Mouse (Mus musculus): Measurements from ENCODE around the gene Megf11. TPM values are rescaled to one million over a fixed set of nuclear protein-coding genes. Genes with fewer than 3 reads are reported as not detected.
A peak's percentile ranks its signal among the peaks of the same experiment; 100 is the strongest.

Gene Megf11
- polyA plus RNA-seq, 1 experiment = 0.09 TPM

- no peak overlapping the region for H3K4me3 ChIP-seq (ENCODE audit: insufficient read depth, low read length)
- TF ChIP-seq POLR2A (IDR thresholded peaks at IDR 0.05; ENCODE audit: low read depth, low read length) = no peak
- no peak for TF ChIP-seq CTCF (IDR thresholded peaks at IDR 0.05; ENCODE audit: borderline replicate concordance, insufficient read depth, low read length)
- H3K27ac ChIP-seq (ENCODE audit: insufficient read depth, low read length) = no peak overlapping the region
- H3K4me1 ChIP-seq (ENCODE audit: control insufficient read depth, insufficient read depth, low read length) = no peaks in the 10 kb centered on the region
Observed at GRCm38 (mm10) chr9:64620596-64620995, 235.2 kb downstream of the Megf11 start.

GRCm38 (mm10) chr9:64621499-64622296 lies 236.3 kb downstream of the Megf11 start:
- TF ChIP-seq CTCF (IDR thresholded peaks at IDR 0.05; ENCODE audit: borderline replicate concordance, insufficient read depth, low read length) (no peak), POLR2A (IDR thresholded peaks at IDR 0.05; ENCODE audit: low read depth, low read length) (no peak)
- Histone ChIP-seq H3K4me1 (ENCODE audit: control insufficient read depth, insufficient read depth, low read length) (no peaks in the 10 kb centered on the region), H3K4me3 (ENCODE audit: insufficient read depth, low read length) (no peak overlapping the region), H3K27ac (ENCODE audit: insufficient read depth, low read length) (no peak overlapping the region)

GRCm38 (mm10) chr9:64623361-64623760 lies 237.9 kb downstream of the Megf11 start:
- Histone ChIP-seq H3K27ac (ENCODE audit: insufficient read depth, low read length) (no peak overlapping the region), H3K4me3 (ENCODE audit: insufficient read depth, low read length) (no peak overlapping the region)
- TF ChIP-seq POLR2A (IDR thresholded peaks at IDR 0.05; ENCODE audit: low read depth, low read length) (no peak), CTCF (IDR thresholded peaks at IDR 0.05; ENCODE audit: borderline replicate concordance, insufficient read depth, low read length) (no peak)

GRCm38 (mm10) chr9:64624536-64624935 lies 239.1 kb downstream of the Megf11 start:
- Histone ChIP-seq H3K27ac (ENCODE audit: insufficient read depth, low read length) (no peak overlapping the region), H3K4me1 (ENCODE audit: control insufficient read depth, insufficient read depth, low read length) (no peaks in the 10 kb centered on the region), H3K4me3 (ENCODE audit: insufficient read depth, low read length) (no peak overlapping the region)
- TF ChIP-seq CTCF (IDR thresholded peaks at IDR 0.05; ENCODE audit: borderline replicate concordance, insufficient read depth, low read length) = no peak
- no peak for TF ChIP-seq POLR2A (IDR thresholded peaks at IDR 0.05; ENCODE audit: low read depth, low read length)

More at GRCm38 (mm10) chr9:64623361-64623760, 237.9 kb downstream of the Megf11 start:
- no peaks in the 10 kb centered on the region for H3K4me1 ChIP-seq (ENCODE audit: control insufficient read depth, insufficient read depth, low read length)

- H3K4me3 ChIP-seq (ENCODE audit: insufficient read depth, low read length) = no peak overlapping the region
- H3K27ac ChIP-seq (ENCODE audit: insufficient read depth, low read length) = no peak overlapping the region
- no peaks in the 10 kb centered on the region for H3K4me1 ChIP-seq (ENCODE audit: control insufficient read depth, insufficient read depth, low read length)
- no peak for TF ChIP-seq POLR2A (IDR thresholded peaks at IDR 0.05; ENCODE audit: low read depth, low read length)
- TF ChIP-seq CTCF (IDR thresholded peaks at IDR 0.05; ENCODE audit: borderline replicate concordance, insufficient read depth, low read length) = no peak
Observed at GRCm38 (mm10) chr9:64629802-64630201, 244.4 kb downstream of the Megf11 start.

- H3K4me3 ChIP-seq (ENCODE audit: insufficient read depth, low read length) = no peak overlapping the region
- no peaks in the 10 kb centered on the region for H3K4me1 ChIP-seq (ENCODE audit: control insufficient read depth, insufficient read depth, low read length)
- no peak for TF ChIP-seq CTCF (IDR thresholded peaks at IDR 0.05; ENCODE audit: borderline replicate concordance, insufficient read depth, low read length)
- no peak for TF ChIP-seq POLR2A (IDR thresholded peaks at IDR 0.05; ENCODE audit: low read depth, low read length)
- no peak overlapping the region for H3K27ac ChIP-seq (ENCODE audit: insufficient read depth, low read length)
Observed at GRCm38 (mm10) chr9:64633169-64633568, 247.7 kb downstream of the Megf11 start.

- H3K4me1 ChIP-seq (ENCODE audit: control insufficient read depth, insufficient read depth, low read length) = no peaks in the 10 kb centered on the region
- TF ChIP-seq POLR2A (IDR thresholded peaks at IDR 0.05; ENCODE audit: low read depth, low read length) = no peak
- TF ChIP-seq CTCF (IDR thresholded peaks at IDR 0.05; ENCODE audit: borderline replicate concordance, insufficient read depth, low read length) = no peak
- no peak overlapping the region for H3K27ac ChIP-seq (ENCODE audit: insufficient read depth, low read length)
Observed at GRCm38 (mm10) chr9:64636111-64636510, 250.7 kb downstream of the Megf11 start.

GRCm38 (mm10) chr9:64636961-64637360 lies 251.5 kb downstream of the Megf11 start:
- H3K4me3 ChIP-seq (ENCODE audit: insufficient read depth, low read length) = no peak overlapping the region
- TF ChIP-seq POLR2A (IDR thresholded peaks at IDR 0.05; ENCODE audit: low read depth, low read length) = no peak
- no peak overlapping the region for H3K27ac ChIP-seq (ENCODE audit: insufficient read depth, low read length)
- H3K4me1 ChIP-seq (ENCODE audit: control insufficient read depth, insufficient read depth, low read length) = no peaks in the 10 kb centered on the region

More at GRCm38 (mm10) chr9:64636111-64636510, 250.7 kb downstream of the Megf11 start:
- H3K4me3 ChIP-seq (ENCODE audit: insufficient read depth, low read length) = no peak overlapping the region

- TF ChIP-seq POLR2A (IDR thresholded peaks at IDR 0.05; ENCODE audit: low read depth, low read length) (no peak), CTCF (IDR thresholded peaks at IDR 0.05; ENCODE audit: borderline replicate concordance, insufficient read depth, low read length) (no peak)
- Histone ChIP-seq H3K4me1 (ENCODE audit: control insufficient read depth, insufficient read depth, low read length) (no peaks in the 10 kb centered on the region), H3K27ac (ENCODE audit: insufficient read depth, low read length) (no peak overlapping the region), H3K4me3 (ENCODE audit: insufficient read depth, low read length) (no peak overlapping the region)
Observed at GRCm38 (mm10) chr9:64638250-64638649, 252.8 kb downstream of the Megf11 start.

- Histone ChIP-seq H3K27ac (ENCODE audit: insufficient read depth, low read length) (no peak overlapping the region), H3K4me3 (ENCODE audit: insufficient read depth, low read length) (no peak overlapping the region), H3K4me1 (ENCODE audit: control insufficient read depth, insufficient read depth, low read length) (no peaks in the 10 kb centered on the region)
- TF ChIP-seq CTCF (IDR thresholded peaks at IDR 0.05; ENCODE audit: borderline replicate concordance, insufficient read depth, low read length) (0 out of 2 replicates have a peak, but pooled peaks have one; percentile 10), POLR2A (IDR thresholded peaks at IDR 0.05; ENCODE audit: low read depth, low read length) (no peak)
Observed at GRCm38 (mm10) chr9:64639664-64640063, 254.2 kb downstream of the Megf11 start.
